Mouse (Mus musculus) forebrain, postnatal 0 days (tissue): Measurements from ENCODE around the gene Olfr313. TPM values are rescaled to one million over a fixed set of nuclear protein-coding genes. Genes with fewer than 3 reads are reported as not detected.
A peak's percentile ranks its signal among the peaks of the same experiment; 100 is the strongest.

Experiments used
- ATAC-seq: fragments of 200-750 bp; cut with Nextera tagmentation; 2 replicates; pipeline ENCODE4 v1.8.0; 2017; ENCODE audit warnings: mild to moderate bottlenecking, moderate library complexity
- DNase-seq: peaks from one replicate; pipeline ENCODE4 v3.0.0-alpha.2; 2015
- H3K27ac ChIP-seq: fragments of 300-500 bp; sonication (generic); 2 replicates; pipeline ENCODE4 v1.5.1; 2014; ENCODE audit warnings: low read depth, mild to moderate bottlenecking, antibody characterized with exemption, low read length, moderate library complexity, mixed read lengths
- H3K27me3 ChIP-seq: fragments of 300-500 bp; sonication (generic); 2 replicates; pipeline ENCODE4 v1.6.1; 2014; ENCODE audit warnings: mild to moderate bottlenecking, low read length, mixed read lengths; ENCODE audit not compliant: insufficient read depth
- H3K36me3 ChIP-seq: fragments of 300-500 bp; sonication (generic); 2 replicates; pipeline ENCODE4 v1.6.1; 2014; ENCODE audit warnings: mild to moderate bottlenecking, moderate library complexity; ENCODE audit not compliant: insufficient read depth
- H3K4me1 ChIP-seq: fragments of 300-500 bp; sonication (generic); 2 replicates; pipeline ENCODE4 v1.6.1; 2014; ENCODE audit warnings: antibody characterized with exemption; ENCODE audit not compliant: insufficient read depth
- H3K4me2 ChIP-seq: fragments of 300-500 bp; sonication (generic); 2 replicates; pipeline ENCODE4 v1.6.1; 2014; ENCODE audit warnings: low read depth, mild to moderate bottlenecking, moderate library complexity
- H3K4me3 ChIP-seq: fragments of 300-500 bp; sonication (generic); 2 replicates; pipeline ENCODE4 v1.5.1; 2014; ENCODE audit warnings: low read depth, low read length, mixed read lengths
- H3K9ac ChIP-seq: fragments of 300-500 bp; sonication (generic); 2 replicates; pipeline ENCODE4 v1.6.1; 2014; ENCODE audit warnings: mild to moderate bottlenecking
- H3K9me3 ChIP-seq: fragments of 300-500 bp; sonication (generic); 2 replicates; pipeline ENCODE4 v1.6.1; 2016; ENCODE audit warnings: low read length
- CTCF ChIP-seq: sonication (generic); IDR thresholded peaks from 2 replicates; pipeline ENCODE4 v1.5.1; 2016; ENCODE audit warnings: antibody characterized with exemption, control low read depth, low read depth
- WGBS: fragments of 180-500 bp; shearing (Covaris S2); extraction: QIAGEN DNeasy Blood & Tissue Kit; methylation state at CpG from one replicate; pipeline ENCODE4 v1.1.7; 2014; 5-methylcytosine and 5-hydroxymethylcytosine counted together
- polyA plus RNA-seq: library from polyadenylated mRNA; unstranded; fragments of >200 nt; fragmentation: Nextera tagmentation; extraction: Ambion mirVana; gene quantifications from 2 replicates; pipeline ENCODE4 v1.2.1, GENCODE M21; 2015
- total RNA-seq: library from RNA; depleted of rRNA; stranded (reverse); fragments of >200 nt; gene quantifications from 2 replicates; pipeline ENCODE4 v1.2.3, GENCODE M21; 2014

The Olfr313 gene
- total and polyA plus RNA-seq, 2 experiments from 2014 or later, result not detected

DNA sequence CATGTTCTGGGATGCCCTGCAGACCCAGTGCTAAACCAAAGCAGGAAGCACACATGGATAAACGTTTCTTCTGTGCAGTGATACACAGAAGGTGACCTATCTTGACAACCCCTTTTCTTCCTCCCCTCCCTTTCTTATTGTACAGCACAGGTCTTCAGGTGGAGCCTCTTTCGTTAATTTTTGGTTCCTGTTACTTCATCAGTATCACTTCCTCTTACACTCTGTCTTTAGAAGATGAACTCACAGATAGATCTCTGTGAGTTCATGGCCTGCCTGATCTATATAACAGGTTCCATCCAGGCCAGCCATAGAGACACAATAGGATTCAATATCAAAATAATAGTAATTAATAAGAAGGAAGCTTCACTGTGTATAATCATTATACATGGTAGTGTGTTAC, 24.7 kb upstream of the Olfr313 start:
- 49% methylated on average over 2 of the region's 2 CpGs for WGBS
- DNase-seq (no peak), ATAC-seq (no peak)
- no peak overlapping the region for H3K9ac ChIP-seq
- H3K4me2 ChIP-seq, result no peak overlapping the region
- no peak for TF ChIP-seq CTCF
- H3K27ac ChIP-seq, result no peak overlapping the region
- no peaks in the 10 kb centered on the region for H3K27me3 ChIP-seq
- H3K4me3 ChIP-seq, result no peak overlapping the region
- H3K36me3 ChIP-seq, result no peaks in the 10 kb centered on the region
- H3K4me1 ChIP-seq, result no peaks in the 10 kb centered on the region
- H3K9me3 ChIP-seq, result no peaks in the 10 kb centered on the region

DNA sequence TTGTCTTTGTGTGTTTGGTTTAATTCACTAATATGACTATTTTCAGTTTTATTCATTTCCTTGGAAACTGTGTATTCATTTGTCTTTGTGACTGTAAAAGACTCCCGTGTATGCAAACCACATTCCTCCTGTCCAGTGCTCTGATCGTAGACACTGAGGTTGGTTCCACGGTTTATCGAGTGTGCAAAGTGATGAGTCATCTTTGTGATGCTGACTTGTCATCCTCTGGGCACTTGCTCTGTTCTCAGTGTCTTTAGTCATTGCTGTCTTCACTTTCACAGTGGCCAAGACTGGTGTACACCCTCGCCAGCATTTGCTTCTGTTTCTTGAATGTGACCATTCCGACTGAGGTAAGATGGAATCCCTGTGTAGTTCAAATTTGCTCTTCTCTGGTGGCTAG, 24.2 kb upstream of the Olfr313 start:
- TF ChIP-seq CTCF, result no peak
- DNase-seq (no peak), ATAC-seq (no peak)
- H3K27ac ChIP-seq, result no peak overlapping the region
- no peaks in the 10 kb centered on the region for H3K36me3 ChIP-seq
- 81% methylated on average over 6 of the region's 6 CpGs for WGBS
- no peak overlapping the region for H3K4me3 ChIP-seq
- H3K4me2 ChIP-seq, result no peak overlapping the region
- H3K9me3 ChIP-seq, result no peaks in the 10 kb centered on the region
- H3K9ac ChIP-seq, result no peak overlapping the region
- no peaks in the 10 kb centered on the region for H3K27me3 ChIP-seq
- H3K4me1 ChIP-seq, result no peaks in the 10 kb centered on the region

GRCm38 (mm10) chr11:58795856-58796255, 18.9 kb upstream of the Olfr313 start:
- H3K36me3 ChIP-seq, result no peaks in the 10 kb centered on the region
- 79% methylated on average over 2 of the region's 2 CpGs for WGBS
- H3K4me1 ChIP-seq, result no peaks in the 10 kb centered on the region
- ATAC-seq (no peak), DNase-seq (no peak)
- no peak overlapping the region for H3K4me3 ChIP-seq
- TF ChIP-seq CTCF, result no peak
- no peak overlapping the region for H3K4me2 ChIP-seq
- no peak overlapping the region for H3K9ac ChIP-seq
- no peaks in the 10 kb centered on the region for H3K27me3 ChIP-seq
- H3K9me3 ChIP-seq, result no peaks in the 10 kb centered on the region
- H3K27ac ChIP-seq, result no peak overlapping the region

- no peak overlapping the region for H3K27ac ChIP-seq
- no peak for TF ChIP-seq CTCF
- H3K36me3 ChIP-seq, result no peaks in the 10 kb centered on the region
- ATAC-seq (no peak), DNase-seq (peak; percentile 16)
- no peak overlapping the region for H3K4me3 ChIP-seq
- no peak overlapping the region for H3K4me2 ChIP-seq
- no peaks in the 10 kb centered on the region for H3K27me3 ChIP-seq
- no peaks in the 10 kb centered on the region for H3K4me1 ChIP-seq
- WGBS, result 73% methylated on average over 7 of the region's 7 CpGs
- no peaks in the 10 kb centered on the region for H3K9me3 ChIP-seq
- H3K9ac ChIP-seq, result no peak overlapping the region
These were observed 17.9 kb upstream of the Olfr313 start for GRCm38 (mm10) chr11:58796850-58797249.

GRCm38 (mm10) chr11:58799747-58800146, 15.1 kb upstream of the Olfr313 start:
- H3K27me3 ChIP-seq, result no peaks in the 10 kb centered on the region
- WGBS, result 82% methylated on average over 5 of the region's 5 CpGs

DNA sequence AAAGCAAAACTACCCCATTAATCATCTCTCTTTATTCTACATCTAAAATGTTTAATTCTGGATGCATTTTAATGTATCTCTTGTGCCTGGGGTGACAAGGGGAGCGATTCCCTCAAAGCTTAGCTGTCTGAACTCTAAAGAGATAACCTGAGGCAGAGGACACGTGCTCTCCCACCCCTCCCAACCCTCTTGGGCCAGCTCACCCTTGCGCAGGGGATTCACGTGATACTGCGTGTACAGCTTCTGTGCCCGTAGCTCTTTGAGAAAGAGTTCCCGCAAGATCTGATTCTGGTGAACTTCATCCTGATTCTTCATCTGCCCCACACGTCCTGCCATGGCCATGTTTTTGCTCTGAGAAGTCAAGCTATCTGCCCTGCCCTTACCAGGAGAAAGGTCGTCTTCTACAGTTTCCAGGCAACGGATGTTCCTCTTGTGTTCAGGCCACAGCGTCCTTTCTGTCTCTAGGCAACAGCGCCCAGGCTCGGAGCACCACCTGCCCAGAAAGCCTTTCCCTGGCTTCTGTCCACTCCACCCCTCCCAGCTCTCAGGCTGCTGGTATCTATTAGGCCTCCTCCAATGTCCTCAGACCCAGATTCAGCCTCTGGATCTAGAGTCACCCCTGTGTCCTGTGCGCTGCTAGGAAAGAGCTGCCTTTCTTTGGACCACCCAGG, 13.1 kb upstream of the Olfr313 start, which contains the start of gene Fam183b:
Gene Fam183b, minus strand, starts transcription at position 403 of the 671 bp plus-strand sequence.
- ATAC-seq, result peak; percentile 77
- Histone ChIP-seq H3K4me1 (no peaks in the 10 kb centered on the region), H3K4me2 (peak within 1 kb of the TSS; percentile 11; the same call in 1 of the 2 replicates), H3K27me3 (no peaks in the 10 kb centered on the region), H3K36me3 (no peaks in the 10 kb centered on the region), H3K4me3 (no peak within 1 kb of the TSS), H3K9me3 (no peaks in the 10 kb centered on the region), H3K9ac (no peak within 1 kb of the TSS), H3K27ac (no peak within 1 kb of the TSS)
- WGBS, result 29% methylated on average over 14 of the region's 14 CpGs
- TF ChIP-seq CTCF, result no peak
- peak; percentile 58 for DNase-seq

More at GRCm38 (mm10) chr11:58799747-58800146, 15.1 kb upstream of the Olfr313 start:
- Histone ChIP-seq H3K4me2 (no peak overlapping the region), H3K36me3 (no peaks in the 10 kb centered on the region), H3K9ac (no peak overlapping the region), H3K9me3 (no peaks in the 10 kb centered on the region), H3K4me1 (no peaks in the 10 kb centered on the region), H3K4me3 (no peak overlapping the region), H3K27ac (no peak overlapping the region)
- no peak for TF ChIP-seq CTCF
- DNase-seq, result no peak
- ATAC-seq, result no peak

GRCm38 (mm10) chr11:58803871-58804270, 10.9 kb upstream of the Olfr313 start:
- H3K27ac ChIP-seq, result no peak overlapping the region
- no peak overlapping the region for H3K4me2 ChIP-seq
- DNase-seq (no peak), ATAC-seq (no peak)
- no peak overlapping the region for H3K4me3 ChIP-seq
- H3K36me3 ChIP-seq, result no peaks in the 10 kb centered on the region
- no peaks in the 10 kb centered on the region for H3K4me1 ChIP-seq
- no peak overlapping the region for H3K9ac ChIP-seq
- 82% methylated on average over 4 of the region's 4 CpGs for WGBS
- TF ChIP-seq CTCF, result no peak
- H3K27me3 ChIP-seq, result no peaks in the 10 kb centered on the region
- no peaks in the 10 kb centered on the region for H3K9me3 ChIP-seq
